Mouse (Mus musculus) thymus, adult 18-20 months (tissue): Measurements from ENCODE around the gene Acsm2.
"Not testable (repeated sequence)": the region's sequence is repeated elsewhere in the genome, so short reads cannot be mapped to it uniquely, and the experiment has no call there.

Source experiments
- DNase-seq, 2 experiments: peaks; one replicate each; pipeline ENCODE4 v3.0.0; 2022; ENCODE audit warnings: mixed read lengths in 2 of 2

The Acsm2 gene

GRCm38 (mm10) chr7:119554040-119554439 is at the start of gene Acsm2:
Gene Acsm2 (plus strand): TSS chr7:119554340.
- DNase-seq, result no peak

GRCm38 (mm10) chr7:119511143-119511542 is 43.0 kb upstream of the Acsm2 start:
- no peak for DNase-seq

GRCm38 (mm10) chr7:119513056-119513455 is 41.1 kb upstream of the Acsm2 start:
- DNase-seq, result no peak

GRCm38 (mm10) chr7:119515492-119516271 is 38.5 kb upstream of the Acsm2 start:
- DNase-seq, result no peak

- no peak for DNase-seq
Observed at GRCm38 (mm10) chr7:119516272-119516558, 37.9 kb upstream of the Acsm2 start.

- no peak for DNase-seq
Observed at GRCm38 (mm10) chr7:119519163-119519562, 35.0 kb upstream of the Acsm2 start, which contains the start of gene Acsm5. Gene Acsm5 (plus strand): TSS chr7:119519463.

GRCm38 (mm10) chr7:119519654-119520053 is 34.5 kb upstream of the Acsm2 start:
- peak in 1 of 2 experiments; percentile 9 for DNase-seq

- no peak for DNase-seq
Observed at GRCm38 (mm10) chr7:119521816-119522215, 32.3 kb upstream of the Acsm2 start.

- DNase-seq, result no peak
Observed at GRCm38 (mm10) chr7:119522385-119522784, 31.8 kb upstream of the Acsm2 start.

GRCm38 (mm10) chr7:119523389-119523788 is 30.8 kb upstream of the Acsm2 start, which contains the start of gene Pdilt:
Gene Pdilt (minus strand): TSS chr7:119523489.
- DNase-seq, result no peak

GRCm38 (mm10) chr7:119525881-119526281 is 28.3 kb upstream of the Acsm2 start:
- DNase-seq, result no peak

GRCm38 (mm10) chr7:119526486-119526885 is 27.7 kb upstream of the Acsm2 start:
- no peak for DNase-seq

- DNase-seq, result no peak
Observed at GRCm38 (mm10) chr7:119527135-119527534, 27.0 kb upstream of the Acsm2 start.

- no peak for DNase-seq
Observed at GRCm38 (mm10) chr7:119527548-119527947, 26.6 kb upstream of the Acsm2 start.

- DNase-seq, result no peak
Observed at GRCm38 (mm10) chr7:119528617-119529016, 25.5 kb upstream of the Acsm2 start.

- DNase-seq, result no peak
Observed at GRCm38 (mm10) chr7:119532924-119533323, 21.2 kb upstream of the Acsm2 start.

GRCm38 (mm10) chr7:119534389-119534788 is 19.8 kb upstream of the Acsm2 start:
- no peak for DNase-seq

- no peak for DNase-seq
Observed at GRCm38 (mm10) chr7:119542445-119542844, 11.7 kb upstream of the Acsm2 start.

- DNase-seq, result no peak
Observed at GRCm38 (mm10) chr7:119545572-119545971, 8.6 kb upstream of the Acsm2 start.

GRCm38 (mm10) chr7:119550471-119551222 is 3.5 kb upstream of the Acsm2 start:
- DNase-seq, result no peak

- DNase-seq, result no peak
Observed at GRCm38 (mm10) chr7:119559789-119560451, 5.8 kb downstream of the Acsm2 start.

- DNase-seq, result no peak
Observed at GRCm38 (mm10) chr7:119560452-119560835, 6.3 kb downstream of the Acsm2 start.

- DNase-seq, result no peak
Observed at GRCm38 (mm10) chr7:119561441-119561840, 7.3 kb downstream of the Acsm2 start.

- DNase-seq, result not testable (repeated sequence)
Observed at GRCm38 (mm10) chr7:119562476-119562875, 8.3 kb downstream of the Acsm2 start.
